Mouse (Mus musculus) small intestine, adult 2 months (tissue): ENCODE data around the gene Bub3.

Experiments used
- CTCF ChIP-seq: fragments of 200-500 bp; IDR thresholded peaks from 2 replicates; pipeline ENCODE4 v1.5.1; 2012; ENCODE audit warnings: low read depth, mild to moderate bottlenecking, control low read depth, inconsistent platforms, low read length, moderate library complexity, mixed read lengths; ENCODE audit not compliant: insufficient replicate concordance, insufficient read length; ENCODE audit errors: extremely low read depth
- POLR2A ChIP-seq: fragments of 200-500 bp; IDR thresholded peaks from 2 replicates; pipeline ENCODE4 v1.6.1; 2012; ENCODE audit warnings: low read depth, mild to moderate bottlenecking, control low read depth, inconsistent platforms, low read length, moderate library complexity

GRCm38 (mm10) chr7:131545701-131546385 is 14.2 kb upstream of the Bub3 start:
- no peak for TF ChIP-seq CTCF
- TF ChIP-seq POLR2A, result no peak
